Mouse (Mus musculus): ENCODE data around the gene Selenbp1.
"Not testable (repeated sequence)": the region's sequence is repeated elsewhere in the genome, so short reads cannot be mapped to it uniquely, and the experiment has no call there.

DNA sequence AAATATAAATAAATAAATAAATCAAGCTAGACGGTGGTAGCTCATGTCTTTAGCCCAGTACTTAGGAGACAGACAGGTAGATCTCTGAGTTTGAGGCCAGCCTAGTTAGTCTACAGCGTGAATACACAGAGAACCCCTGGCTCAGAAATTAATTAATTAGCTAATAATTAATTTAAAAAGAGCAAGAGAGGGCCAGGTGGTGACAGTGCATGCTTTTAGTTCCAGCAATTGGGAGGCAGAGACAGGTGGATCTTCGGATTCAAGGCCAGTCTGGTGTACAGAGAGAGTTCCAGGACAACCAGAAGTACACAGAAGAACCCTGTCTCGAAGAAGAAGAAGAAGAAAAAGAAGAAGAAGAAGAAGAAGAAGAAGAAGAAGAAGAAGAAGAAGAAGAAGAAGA lies 3.9 kb upstream of the Selenbp1 start:
- TF ChIP-seq GATA1 (IDR thresholded peaks at IDR 0.05; ENCODE audit: borderline replicate concordance, low read length); FLI1 (IDR thresholded peaks at IDR 0.05; ENCODE audit: low read length): not testable (repeated sequence)

Data from megakaryocyte, embryonic 14.5 days (primary cell).